Mouse (Mus musculus): ENCODE measurements around the gene Mapt. TPM values are rescaled to one million over a fixed set of nuclear protein-coding genes. Genes with fewer than 3 reads are reported as not detected.

Gene Mapt
- polyA plus RNA-seq, 1 experiment from 2014 or later, result 1.2 TPM

DNA sequence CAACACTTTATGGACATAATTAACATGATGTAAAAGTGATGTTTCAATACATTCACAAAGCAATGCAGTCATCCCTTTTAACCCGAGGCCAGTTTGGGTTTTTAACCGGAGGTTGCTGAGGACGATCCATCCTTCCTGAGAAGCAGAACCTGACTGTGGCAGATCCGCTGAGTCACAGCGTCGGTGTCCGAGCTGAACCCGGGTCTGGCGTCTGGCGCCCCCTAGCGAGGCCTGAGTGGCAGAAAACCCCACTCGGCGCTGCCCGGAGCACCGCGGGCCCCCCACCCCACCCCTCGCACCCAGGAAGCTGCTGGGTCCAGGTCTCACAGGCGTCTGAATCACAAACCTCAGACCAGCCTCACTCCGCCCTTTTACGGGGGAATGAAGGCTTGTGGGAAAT, 47.0 kb downstream of the Mapt start:
- peak overlapping the region; percentile 25 for H3K4me3 ChIP-seq
- H3K36me3 ChIP-seq, result no peaks in the 10 kb centered on the region
- H3K4me1 ChIP-seq, result peaks cover 5% of the 10 kb centered on the region; the same call in 1 of the 2 replicates
- no peak for ATAC-seq (ENCODE audit: extremely low read depth, insufficient number of reproducible peaks, low FRiP score, low TSS enrichment)
- H3K9me3 ChIP-seq, result no peaks in the 10 kb centered on the region
- H3K4me2 ChIP-seq, result peak overlapping the region; percentile 56
- H3K27ac ChIP-seq (replicated peaks), result no peak overlapping the region
- no peak overlapping the region for H3K9ac ChIP-seq
- H3K27me3 ChIP-seq (replicated peaks), result peaks cover 27% of the 10 kb centered on the region
- WGBS, result 3% methylated on average over 20 of the region's 20 CpGs

DNA sequence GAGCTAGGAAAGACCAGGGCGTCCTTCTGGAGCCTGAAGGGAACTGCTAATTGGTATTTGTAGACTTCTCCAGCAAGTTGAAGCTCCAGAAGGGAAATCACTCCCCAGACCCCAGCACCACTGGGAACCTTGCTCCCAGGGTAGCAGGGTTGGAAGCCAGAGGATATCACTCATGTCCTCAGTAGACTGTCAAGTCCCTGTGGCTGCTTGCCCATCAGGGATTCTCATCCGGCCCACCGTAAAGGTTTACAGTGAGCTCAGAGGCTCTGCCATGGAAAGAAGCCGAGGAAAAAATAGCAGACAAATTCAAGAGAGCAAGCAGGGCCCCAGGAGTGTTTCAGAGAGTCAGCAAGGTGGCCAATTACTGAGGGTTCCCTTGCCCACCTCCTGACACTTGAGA, 47.9 kb downstream of the Mapt start:
- 62% methylated on average over 4 of the region's 4 CpGs for WGBS
- peaks cover 5% of the 10 kb centered on the region; the same call in 1 of the 2 replicates for H3K4me1 ChIP-seq
- H3K4me3 ChIP-seq, result no peak overlapping the region
- H3K36me3 ChIP-seq, result no peaks in the 10 kb centered on the region
- no peak for ATAC-seq (ENCODE audit: extremely low read depth, insufficient number of reproducible peaks, low FRiP score, low TSS enrichment)
- no peak overlapping the region for H3K4me2 ChIP-seq
- no peak overlapping the region for H3K9ac ChIP-seq
- H3K27me3 ChIP-seq (replicated peaks), result peaks cover 27% of the 10 kb centered on the region
- no peak overlapping the region for H3K27ac ChIP-seq (replicated peaks)
- H3K9me3 ChIP-seq, result no peaks in the 10 kb centered on the region

DNA sequence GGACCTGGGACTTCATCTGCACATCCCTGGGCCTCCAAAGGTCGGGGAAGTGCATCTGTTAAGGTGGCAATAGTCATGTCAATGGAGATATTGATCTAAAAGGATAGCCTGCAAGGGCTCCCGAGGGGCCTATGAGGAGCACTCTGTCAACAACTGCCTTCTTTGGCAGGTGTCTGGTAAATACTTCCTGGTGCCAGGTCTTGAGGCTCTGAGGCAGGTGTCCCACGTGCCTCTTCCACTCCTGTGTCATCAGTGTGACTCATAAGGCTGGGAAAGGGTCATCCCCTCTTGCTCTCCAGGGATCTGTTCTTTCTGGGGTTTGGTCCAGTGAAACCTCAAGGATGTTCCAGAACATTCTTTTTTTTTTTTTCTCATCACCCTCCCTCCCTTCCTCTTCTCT, 48.3 kb downstream of the Mapt start:
- no peak overlapping the region for H3K4me3 ChIP-seq

DNA sequence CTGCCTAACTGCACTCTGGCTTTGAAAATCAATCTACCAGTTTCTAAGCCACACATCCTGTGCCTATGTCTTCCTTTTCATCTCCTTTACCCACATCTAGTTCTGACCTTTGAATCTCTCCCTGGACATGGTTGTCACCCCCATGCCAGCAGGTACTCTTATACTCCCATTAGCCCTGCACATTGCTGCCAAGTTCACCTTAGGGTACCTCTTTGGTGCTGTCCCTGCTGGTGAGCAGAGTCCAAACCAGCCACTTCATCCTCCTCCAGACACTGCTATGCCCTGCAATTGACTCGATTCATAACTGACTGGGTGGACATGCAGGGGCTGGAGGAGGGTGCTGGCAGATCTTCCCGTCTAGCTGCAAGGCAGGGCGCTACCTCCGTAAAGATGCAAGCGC, 50.3 kb downstream of the Mapt start:
- H3K27ac ChIP-seq (replicated peaks), result no peak overlapping the region
- H3K4me1 ChIP-seq, result peaks cover 5% of the 10 kb centered on the region; the same call in 1 of the 2 replicates
- H3K4me3 ChIP-seq, result no peak overlapping the region
- H3K9me3 ChIP-seq, result no peaks in the 10 kb centered on the region
- H3K9ac ChIP-seq, result no peak overlapping the region
- H3K36me3 ChIP-seq, result no peaks in the 10 kb centered on the region
- WGBS, result 74% methylated on average over 5 of the region's 5 CpGs
- ATAC-seq (ENCODE audit: extremely low read depth, insufficient number of reproducible peaks, low FRiP score, low TSS enrichment), result no peak
- peaks cover 27% of the 10 kb centered on the region for H3K27me3 ChIP-seq (replicated peaks)
- no peak overlapping the region for H3K4me2 ChIP-seq

More for the DNA sequence above, 48.3 kb downstream of the Mapt start:
- peaks cover 5% of the 10 kb centered on the region; the same call in 1 of the 2 replicates for H3K4me1 ChIP-seq
- H3K9ac ChIP-seq, result no peak overlapping the region
- H3K9me3 ChIP-seq, result no peaks in the 10 kb centered on the region
- H3K27me3 ChIP-seq (replicated peaks), result peaks cover 27% of the 10 kb centered on the region
- H3K27ac ChIP-seq (replicated peaks), result no peak overlapping the region
- ATAC-seq (ENCODE audit: extremely low read depth, insufficient number of reproducible peaks, low FRiP score, low TSS enrichment), result no peak
- 54% methylated on average over 3 of the region's 3 CpGs for WGBS
- H3K36me3 ChIP-seq, result no peaks in the 10 kb centered on the region
- H3K4me2 ChIP-seq, result no peak overlapping the region

DNA sequence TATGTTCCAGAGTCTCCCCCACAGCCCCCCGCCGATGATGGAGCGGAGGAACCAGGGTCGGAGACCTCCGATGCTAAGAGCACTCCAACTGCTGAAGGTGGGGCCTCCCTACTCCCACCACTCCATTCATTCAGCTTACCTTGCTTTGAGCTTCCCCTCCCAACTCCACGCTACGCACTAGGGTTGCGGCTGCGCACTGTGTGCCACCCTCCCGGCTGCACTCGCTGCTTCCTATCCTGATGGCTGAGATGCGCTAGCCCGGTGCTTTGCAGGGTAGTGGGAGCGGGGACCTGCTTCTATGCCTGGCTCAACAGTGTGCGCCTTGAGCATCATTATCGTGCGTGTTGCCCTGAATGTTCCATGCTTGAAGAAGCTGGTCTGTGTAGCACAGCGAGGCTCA, 55.9 kb downstream of the Mapt start:
- H3K9ac ChIP-seq, result no peak overlapping the region
- no peaks in the 10 kb centered on the region for H3K36me3 ChIP-seq
- no peaks in the 10 kb centered on the region for H3K9me3 ChIP-seq
- peaks cover under 1% of the 10 kb centered on the region; the same call in 1 of the 2 replicates for H3K27me3 ChIP-seq (replicated peaks)
- no peak overlapping the region for H3K4me3 ChIP-seq
- no peak for ATAC-seq (ENCODE audit: extremely low read depth, insufficient number of reproducible peaks, low FRiP score, low TSS enrichment)
- WGBS, result 87% methylated on average over 18 of the region's 18 CpGs
- no peak overlapping the region for H3K4me2 ChIP-seq
- no peak overlapping the region for H3K27ac ChIP-seq (replicated peaks)
- H3K4me1 ChIP-seq, result peaks cover 11% of the 10 kb centered on the region

DNA sequence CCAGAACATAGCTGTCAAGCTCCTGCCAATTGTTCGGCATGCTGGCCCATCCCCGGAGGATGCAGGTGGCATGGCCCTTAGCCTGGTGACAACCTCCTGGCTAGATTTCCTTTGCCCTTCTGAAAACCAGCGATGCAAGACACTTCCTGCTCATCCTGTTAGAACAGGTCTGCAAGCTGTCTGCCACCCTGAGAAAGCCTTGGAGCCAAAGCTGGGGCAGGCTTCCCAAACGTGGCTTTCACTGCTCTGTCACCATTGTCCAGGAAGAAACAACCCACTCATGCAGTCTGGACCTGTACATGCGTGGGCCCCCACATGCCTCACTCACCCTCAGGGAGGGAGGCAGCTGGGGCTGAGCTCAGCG, 57.6 kb downstream of the Mapt start:
- Histone ChIP-seq H3K36me3 (no peaks in the 10 kb centered on the region), H3K27ac (replicated peaks) (no peak overlapping the region)
- no peak for ATAC-seq (ENCODE audit: extremely low read depth, insufficient number of reproducible peaks, low FRiP score, low TSS enrichment)

DNA sequence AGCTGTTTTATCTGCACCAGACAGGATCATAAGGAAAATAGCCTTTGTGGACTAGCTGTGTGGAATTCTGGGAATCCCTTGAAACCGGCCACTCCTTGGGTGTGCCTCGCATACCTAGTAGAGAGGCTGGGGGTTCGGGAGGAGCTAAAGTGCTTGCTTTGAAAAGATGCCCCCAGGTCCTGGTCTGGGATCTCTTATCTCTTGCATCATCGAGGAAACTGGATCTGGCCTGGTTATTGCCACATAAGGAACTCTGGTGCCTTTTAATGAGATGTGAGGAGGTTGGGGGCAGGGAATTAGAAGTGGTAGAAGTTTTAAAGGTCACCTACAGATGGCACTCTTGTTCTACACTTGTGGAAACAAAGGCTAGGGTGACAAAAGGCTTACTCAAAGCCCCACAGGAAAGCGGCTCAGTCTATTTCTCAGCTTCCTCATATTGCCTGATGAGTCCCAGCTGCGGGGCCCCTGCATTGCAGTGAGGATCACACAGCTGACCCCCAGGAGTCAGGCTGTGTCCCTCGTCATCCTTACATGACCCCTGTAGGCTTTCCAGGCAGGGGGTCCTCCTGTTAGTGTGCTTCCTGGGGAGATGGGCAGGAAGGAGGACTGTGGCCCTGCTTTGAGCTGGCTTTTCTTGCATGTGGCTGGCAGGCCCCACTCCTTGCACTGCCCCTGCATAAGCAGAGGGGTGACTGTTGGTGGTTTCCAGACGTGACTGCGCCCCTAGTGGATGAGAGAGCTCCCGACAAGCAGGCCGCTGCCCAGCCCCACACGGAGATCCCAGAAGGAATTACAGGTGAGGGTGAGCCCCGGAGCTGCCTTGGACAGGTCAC, 58.2 kb downstream of the Mapt start:
- no peaks in the 10 kb centered on the region for H3K9me3 ChIP-seq
- H3K27me3 ChIP-seq (replicated peaks), result no peaks in the 10 kb centered on the region; the same call in 1 of the 2 replicates
- H3K4me2 ChIP-seq, result peak overlapping the region; percentile 35
- no peak overlapping the region for H3K9ac ChIP-seq
- 0 out of 2 replicates have a peak, but pooled peaks have one; percentile 30 for ATAC-seq (ENCODE audit: extremely low read depth, insufficient number of reproducible peaks, low FRiP score, low TSS enrichment)
- H3K36me3 ChIP-seq, result no peaks in the 10 kb centered on the region
- H3K4me1 ChIP-seq, result peaks cover 11% of the 10 kb centered on the region
- no peak overlapping the region for H3K27ac ChIP-seq (replicated peaks)
- H3K4me3 ChIP-seq, result no peak overlapping the region
- WGBS, result 17% methylated on average over 13 of the region's 13 CpGs

More for the DNA sequence above, 57.6 kb downstream of the Mapt start:
- 47% methylated on average over 6 of the region's 6 CpGs for WGBS
- Histone ChIP-seq H3K9me3 (no peaks in the 10 kb centered on the region), H3K4me1 (peaks cover 11% of the 10 kb centered on the region), H3K9ac (no peak overlapping the region), H3K4me3 (no peak overlapping the region), H3K4me2 (no peak overlapping the region), H3K27me3 (replicated peaks) (no peaks in the 10 kb centered on the region; the same call in 1 of the 2 replicates)

DNA sequence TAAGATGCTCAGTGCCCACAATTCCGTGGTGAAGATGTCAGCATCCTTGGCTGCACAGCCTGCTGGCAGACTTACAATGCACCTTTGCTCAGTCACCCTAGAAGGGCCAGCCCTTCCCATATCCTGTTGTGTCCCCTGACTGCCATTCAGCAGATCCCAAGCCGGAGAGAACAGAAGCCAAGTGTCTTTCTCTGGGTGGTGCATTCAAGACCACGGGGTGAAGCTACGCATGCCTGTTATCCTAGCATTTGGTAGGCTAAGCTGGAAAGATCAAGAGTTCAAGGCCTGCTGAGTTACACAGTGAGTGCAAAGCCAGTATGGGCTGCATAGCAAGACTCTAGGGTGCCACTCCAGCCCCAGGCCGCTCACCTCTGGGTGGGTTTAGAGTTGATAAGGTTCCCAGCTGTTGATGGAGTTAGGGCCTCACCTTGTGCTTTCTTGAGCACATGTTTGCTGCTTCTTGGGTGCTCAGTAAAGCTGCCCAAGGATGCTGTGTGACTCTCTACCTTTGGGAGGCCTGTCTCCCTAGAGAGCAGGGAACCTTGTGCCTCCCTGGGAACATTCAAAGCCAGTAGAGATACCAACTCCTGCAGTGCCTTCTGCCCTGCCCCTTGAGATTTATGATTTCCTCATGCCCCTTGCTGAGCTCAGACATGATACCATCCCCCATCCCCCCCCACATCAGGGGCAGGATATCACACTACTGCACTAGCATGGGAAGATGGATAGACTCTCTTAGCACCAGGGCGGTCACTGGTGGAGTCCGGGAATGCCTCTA, 61.4 kb downstream of the Mapt start:
- Histone ChIP-seq H3K4me2 (no peak overlapping the region), H3K27ac (replicated peaks) (no peak overlapping the region), H3K9me3 (no peaks in the 10 kb centered on the region), H3K36me3 (no peaks in the 10 kb centered on the region), H3K9ac (no peak overlapping the region), H3K4me3 (no peak overlapping the region), H3K4me1 (peaks cover 19% of the 10 kb centered on the region), H3K27me3 (replicated peaks) (no peaks in the 10 kb centered on the region; the same call in 1 of the 2 replicates)
- no peak for ATAC-seq (ENCODE audit: extremely low read depth, insufficient number of reproducible peaks, low FRiP score, low TSS enrichment)
- 71% methylated on average over 7 of the region's 7 CpGs for WGBS

DNA sequence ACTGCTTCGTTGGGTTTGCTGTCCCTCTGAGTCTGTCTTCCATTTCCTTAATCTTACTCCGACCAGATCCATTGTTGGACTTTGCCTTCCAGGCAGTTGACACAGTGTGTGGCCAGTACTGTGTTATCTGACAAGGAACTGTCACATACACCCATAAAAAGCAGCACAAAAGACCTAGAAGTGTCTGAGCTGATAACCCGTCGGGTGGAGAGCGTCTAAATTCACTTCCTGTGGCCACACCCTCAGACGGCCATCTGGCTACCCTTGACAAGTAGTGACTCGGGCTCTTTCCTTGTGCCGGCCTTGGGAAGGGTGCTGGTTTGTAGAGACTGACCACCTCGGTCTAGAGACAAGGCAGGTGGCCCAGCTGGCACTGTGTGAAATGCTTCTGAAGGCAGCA, 62.1 kb downstream of the Mapt start:
- no peak overlapping the region for H3K27ac ChIP-seq (replicated peaks)
- no peak overlapping the region for H3K4me2 ChIP-seq
- H3K27me3 ChIP-seq (replicated peaks), result no peaks in the 10 kb centered on the region; the same call in 1 of the 2 replicates
- no peak for ATAC-seq (ENCODE audit: extremely low read depth, insufficient number of reproducible peaks, low FRiP score, low TSS enrichment)
- H3K4me3 ChIP-seq, result no peak overlapping the region
- H3K4me1 ChIP-seq, result peaks cover 19% of the 10 kb centered on the region
- 30% methylated on average over 9 of the region's 9 CpGs for WGBS
- no peaks in the 10 kb centered on the region for H3K9me3 ChIP-seq
- H3K9ac ChIP-seq, result no peak overlapping the region
- no peaks in the 10 kb centered on the region for H3K36me3 ChIP-seq

DNA sequence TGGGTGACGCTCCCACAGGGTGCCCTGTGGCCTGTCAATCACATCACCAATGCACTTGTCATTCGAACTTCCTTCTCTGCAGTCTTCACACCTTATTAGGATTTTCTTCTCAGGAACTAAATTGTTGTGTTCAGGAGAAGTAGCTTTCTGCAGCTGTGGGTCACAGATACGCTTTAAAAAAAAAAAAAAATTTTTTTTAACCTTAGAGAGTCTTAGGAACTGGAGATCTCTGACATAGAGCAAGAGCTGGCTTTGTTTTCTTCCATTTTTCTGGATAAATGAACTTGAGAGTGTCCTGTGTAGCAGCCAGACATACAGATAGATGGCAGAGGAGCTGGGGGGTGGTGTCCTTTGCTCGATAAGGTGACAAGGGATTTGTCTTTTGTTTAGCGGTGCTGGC, 64.0 kb downstream of the Mapt start:
- Histone ChIP-seq H3K4me1 (peaks cover 8% of the 10 kb centered on the region; the same call in 1 of the 2 replicates), H3K36me3 (no peaks in the 10 kb centered on the region), H3K9me3 (no peaks in the 10 kb centered on the region), H3K27ac (replicated peaks) (no peak overlapping the region), H3K27me3 (replicated peaks) (no peaks in the 10 kb centered on the region; the same call in 1 of the 2 replicates), H3K4me2 (no peak overlapping the region), H3K4me3 (no peak overlapping the region), H3K9ac (no peak overlapping the region)
- no peak for ATAC-seq (ENCODE audit: extremely low read depth, insufficient number of reproducible peaks, low FRiP score, low TSS enrichment)
- 48% methylated on average over 5 of the region's 5 CpGs for WGBS

DNA sequence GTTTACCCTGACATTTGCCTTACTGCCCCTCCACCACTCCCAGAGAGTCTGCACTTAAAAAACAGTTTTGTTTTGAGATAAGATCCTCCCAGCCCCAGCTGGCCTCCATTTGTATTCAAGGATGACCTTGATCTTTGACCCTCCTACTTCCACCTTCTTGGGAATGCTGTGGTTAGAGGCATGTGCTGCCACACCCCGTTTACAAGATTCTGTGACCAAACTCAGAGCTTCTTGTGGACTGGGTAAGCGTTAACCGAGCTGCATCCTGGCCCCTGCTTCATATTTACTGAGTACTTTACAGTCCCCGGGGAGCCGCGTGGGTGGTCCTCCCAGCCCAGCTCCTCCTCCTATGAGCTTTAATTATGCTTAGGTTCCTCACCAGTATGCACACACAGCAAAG, 64.5 kb downstream of the Mapt start:
- ATAC-seq (ENCODE audit: extremely low read depth, insufficient number of reproducible peaks, low FRiP score, low TSS enrichment), result no peak
- H3K4me2 ChIP-seq, result no peak overlapping the region

More for the DNA sequence above, 64.5 kb downstream of the Mapt start:
- Histone ChIP-seq H3K4me3 (no peak overlapping the region), H3K27me3 (replicated peaks) (no peaks in the 10 kb centered on the region; the same call in 1 of the 2 replicates), H3K9ac (no peak overlapping the region), H3K9me3 (no peaks in the 10 kb centered on the region), H3K36me3 (no peaks in the 10 kb centered on the region), H3K4me1 (peaks cover 8% of the 10 kb centered on the region; the same call in 1 of the 2 replicates), H3K27ac (replicated peaks) (no peak overlapping the region)
- 18% methylated on average over 6 of the region's 6 CpGs for WGBS

Data from heart, embryonic 13.5 days (tissue).